Mouse (Mus musculus): ENCODE data around the gene Tdrd5.
"Not testable (repeated sequence)": the region's sequence is repeated elsewhere in the genome, so short reads cannot be mapped to it uniquely, and the experiment has no call there.

DNA sequence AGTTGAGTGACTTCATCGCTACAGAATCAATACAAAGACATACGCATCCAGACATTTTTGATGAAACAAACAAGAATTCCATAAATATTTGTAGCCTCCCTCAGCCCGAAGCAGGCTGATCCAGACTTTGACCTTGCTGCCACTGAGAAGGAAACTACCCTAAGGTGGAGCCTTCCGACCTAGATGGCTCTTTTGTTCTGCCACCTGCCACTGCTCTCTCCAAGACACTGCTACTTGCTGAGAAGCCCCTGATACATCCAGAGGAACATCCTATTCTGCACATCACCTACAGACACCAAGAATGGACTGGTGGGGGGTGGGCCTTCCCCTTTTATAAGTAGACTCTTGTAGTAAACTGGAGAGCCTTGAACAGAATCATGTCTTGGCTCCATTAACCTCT lies 52.4 kb downstream of the Tdrd5 start:
- not testable (repeated sequence) for TF ChIP-seq CTCF (conservative IDR thresholded peaks at IDR 0.05; ENCODE audit: low read length); POU5F1 (IDR thresholded peaks at IDR 0.05; ENCODE audit: borderline replicate concordance, low read length)

All from E14TG2a.4 (cell line).